Mouse (Mus musculus) stomach, embryonic 15.5 days (tissue): ENCODE results near the gene Gstt4. TPM values are rescaled to one million over a fixed set of nuclear protein-coding genes. Genes with fewer than 3 reads are reported as not detected.

Experiments used
- ATAC-seq: fragments of 200-750 bp; cut with Nextera tagmentation; 2 replicates; pipeline ENCODE4 v1.8.0; 2017; ENCODE audit warnings: low read depth, moderate number of reproducible peaks, moderate TSS enrichment; ENCODE audit not compliant: insufficient read depth, low FRiP score
- H3K27ac ChIP-seq: fragments of 300-500 bp; sonication (generic); 2 replicates; pipeline ENCODE4 v1.5.1; 2015; ENCODE audit warnings: mild to moderate bottlenecking, inconsistent platforms
- H3K27me3 ChIP-seq: fragments of 300-500 bp; sonication (generic); replicated peaks from 2 replicates; pipeline ENCODE4 v1.6.1; 2015; ENCODE audit warnings: inconsistent platforms
- H3K36me3 ChIP-seq: fragments of 300-500 bp; sonication (generic); 2 replicates; pipeline ENCODE4 v1.6.1; 2015; ENCODE audit warnings: inconsistent platforms
- H3K4me1 ChIP-seq: fragments of 300-500 bp; sonication (generic); 2 replicates; pipeline ENCODE4 v1.6.1; 2015; ENCODE audit warnings: inconsistent platforms
- H3K4me2 ChIP-seq: fragments of 300-500 bp; sonication (generic); 2 replicates; pipeline ENCODE4 v1.6.1; 2015; ENCODE audit warnings: mild to moderate bottlenecking, inconsistent platforms
- H3K4me3 ChIP-seq: fragments of 300-500 bp; sonication (generic); replicated peaks from 2 replicates; pipeline ENCODE4 v1.5.1; 2015; ENCODE audit warnings: inconsistent platforms
- H3K9ac ChIP-seq: fragments of 300-500 bp; sonication (generic); 2 replicates; pipeline ENCODE4 v1.6.1; 2015; ENCODE audit warnings: inconsistent platforms
- H3K9me3 ChIP-seq: fragments of 300-500 bp; sonication (generic); 2 replicates; pipeline ENCODE4 v1.6.1; 2016; ENCODE audit warnings: inconsistent platforms
- WGBS: fragments of 180-500 bp; shearing (Covaris S2); methylation state at CpG from one replicate; pipeline ENCODE4 v1.1.7; 2015; 5-methylcytosine and 5-hydroxymethylcytosine counted together
- polyA plus RNA-seq: library from polyadenylated mRNA; unstranded; fragments of >200 nt; fragmentation: Nextera tagmentation; extraction: Ambion mirVana; gene quantifications from 2 replicates; pipeline ENCODE4 v1.2.1, GENCODE M21; 2015

Gstt4 gene
- polyA plus RNA-seq, 1 experiment from 2014 or later = not detected

- Histone ChIP-seq H3K9me3 (no peaks in the 10 kb centered on the region), H3K4me1 (no peaks in the 10 kb centered on the region), H3K36me3 (no peaks in the 10 kb centered on the region), H3K27ac (no peak overlapping the region), H3K4me2 (no peak overlapping the region), H3K9ac (no peak overlapping the region), H3K4me3 (no peak overlapping the region), H3K27me3 (no peaks in the 10 kb centered on the region)
- ATAC-seq = no peak
- 58% methylated on average over 10 of the region's 10 CpGs for WGBS
Measured at GRCm38 (mm10) chr10:75818641-75819040, 3.7 kb downstream of the Gstt4 start.

GRCm38 (mm10) chr10:75804217-75804616, 18.1 kb downstream of the Gstt4 start:
- no peaks in the 10 kb centered on the region for H3K36me3 ChIP-seq
- no peaks in the 10 kb centered on the region for H3K4me1 ChIP-seq
- 62% methylated on average over 2 of the region's 2 CpGs for WGBS
- no peak overlapping the region for H3K27ac ChIP-seq
- no peak overlapping the region for H3K4me2 ChIP-seq
- no peaks in the 10 kb centered on the region for H3K27me3 ChIP-seq
- no peak overlapping the region for H3K4me3 ChIP-seq
- no peaks in the 10 kb centered on the region for H3K9me3 ChIP-seq
- H3K9ac ChIP-seq = no peak overlapping the region
- no peak for ATAC-seq

GRCm38 (mm10) chr10:75798176-75798696, 24.1 kb downstream of the Gstt4 start, which contains the start of gene Gstt1:
TSS of gene Gstt1 (minus strand) at chr10:75798584.
- ATAC-seq = peak; percentile 27; the same call in 1 of the 2 replicates
- Histone ChIP-seq H3K27ac (no peak within 1 kb of the TSS), H3K4me1 (peaks cover 10% of the 10 kb centered on the region; the same call in 1 of the 2 replicates), H3K4me3 (peak within 1 kb of the TSS; percentile 46), H3K4me2 (peak within 1 kb of the TSS; percentile 86), H3K27me3 (no peaks in the 10 kb centered on the region), H3K9ac (0 out of 2 replicates have a peak within 1 kb of the TSS, but pooled peaks have one; percentile 21), H3K9me3 (no peaks in the 10 kb centered on the region), H3K36me3 (no peaks in the 10 kb centered on the region)
- 2% methylated on average over 18 of the region's 18 CpGs for WGBS

GRCm38 (mm10) chr10:75797619-75798175, 24.6 kb downstream of the Gstt4 start:
- no peaks in the 10 kb centered on the region for H3K9me3 ChIP-seq
- WGBS = 1% methylated on average over 12 of the region's 12 CpGs

DNA sequence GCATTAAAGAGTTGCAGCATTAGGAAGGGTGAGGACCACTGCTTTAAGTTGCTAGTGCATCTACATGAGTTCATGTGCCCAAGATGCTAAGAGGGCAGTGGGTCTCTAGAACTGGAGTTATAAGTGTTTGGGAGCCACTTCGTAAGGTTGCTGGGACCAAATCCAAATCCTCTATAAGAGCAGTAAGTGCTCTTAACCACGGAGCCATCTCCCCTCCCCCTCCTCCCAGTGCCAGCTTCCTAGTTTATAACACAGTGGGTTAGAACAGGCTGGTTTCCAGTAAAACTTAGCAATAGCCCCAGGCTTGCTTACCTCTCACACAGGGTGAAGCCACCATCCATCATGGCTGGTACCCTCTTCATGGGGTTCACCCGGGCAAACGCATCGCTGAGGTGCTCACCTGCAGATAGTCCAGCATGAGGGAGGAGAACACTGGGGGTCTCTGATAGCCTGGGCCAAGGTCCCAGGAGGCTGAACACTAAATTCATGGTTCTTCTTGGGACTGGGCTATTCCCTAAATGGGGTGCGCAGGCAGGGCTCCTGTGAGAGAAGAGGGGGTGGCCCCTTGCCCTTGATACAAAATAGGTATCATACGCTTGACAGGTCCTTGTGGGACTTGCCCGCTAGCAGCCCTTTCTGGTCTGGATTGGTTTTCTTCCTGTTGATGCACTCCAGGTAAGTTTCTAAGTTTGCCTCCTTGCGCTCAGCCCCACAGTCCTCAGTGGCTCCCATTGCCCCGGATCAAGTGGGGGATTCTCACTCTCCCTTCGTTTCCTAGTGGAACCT, 25.4 kb downstream of the Gstt4 start:
- ATAC-seq = peak; percentile 20; the same call in 1 of the 2 replicates
- 48% methylated on average over 11 of the region's 11 CpGs for WGBS
- H3K9ac ChIP-seq = no peak overlapping the region

More at GRCm38 (mm10) chr10:75797619-75798175, 24.6 kb downstream of the Gstt4 start:
- Histone ChIP-seq H3K36me3 (no peaks in the 10 kb centered on the region), H3K9ac (0 out of 2 replicates have a peak overlapping the region, but pooled peaks have one; percentile 21), H3K4me3 (peak overlapping the region; percentile 46), H3K27ac (no peak overlapping the region), H3K27me3 (no peaks in the 10 kb centered on the region), H3K4me1 (peaks cover 10% of the 10 kb centered on the region; the same call in 1 of the 2 replicates), H3K4me2 (peak overlapping the region; percentile 86)
- peak; percentile 41; the same call in 1 of the 2 replicates for ATAC-seq

GRCm38 (mm10) chr10:75794880-75795279, 27.5 kb downstream of the Gstt4 start:
- Histone ChIP-seq H3K4me1 (peaks cover 13% of the 10 kb centered on the region; the same call in 1 of the 2 replicates), H3K4me2 (no peak overlapping the region), H3K9me3 (no peaks in the 10 kb centered on the region), H3K36me3 (no peaks in the 10 kb centered on the region), H3K9ac (no peak overlapping the region), H3K27me3 (no peaks in the 10 kb centered on the region), H3K27ac (peak overlapping the region; percentile 4; the same call in 1 of the 2 replicates), H3K4me3 (no peak overlapping the region)
- WGBS = 27% methylated on average over 3 of the region's 3 CpGs
- no peak for ATAC-seq

More for the DNA sequence above, 25.4 kb downstream of the Gstt4 start:
- Histone ChIP-seq H3K4me2 (peak overlapping the region; percentile 86), H3K4me3 (peak overlapping the region; percentile 46), H3K4me1 (peaks cover 10% of the 10 kb centered on the region; the same call in 1 of the 2 replicates), H3K27ac (no peak overlapping the region), H3K9me3 (no peaks in the 10 kb centered on the region), H3K27me3 (no peaks in the 10 kb centered on the region), H3K36me3 (no peaks in the 10 kb centered on the region)

DNA sequence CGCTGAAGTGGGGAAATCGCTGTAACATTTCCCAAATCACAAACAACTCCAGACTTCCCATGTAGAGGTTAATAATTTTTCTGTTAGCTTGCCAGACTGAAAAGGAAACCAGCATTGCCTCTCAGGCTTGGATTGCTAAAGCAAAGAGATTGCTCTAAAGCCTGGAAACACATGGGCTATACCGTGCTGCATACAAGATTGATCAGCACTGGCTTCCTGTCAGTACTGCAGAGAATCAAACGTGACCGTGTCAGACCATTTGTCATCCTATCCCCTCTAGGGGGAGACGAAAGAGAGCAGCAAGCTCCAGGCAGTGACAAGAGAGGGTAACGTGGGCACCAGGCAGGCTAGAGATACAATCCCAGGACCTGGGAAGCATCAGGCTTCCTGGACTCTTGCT, 31.6 kb downstream of the Gstt4 start:
- no peak overlapping the region for H3K4me2 ChIP-seq
- no peak for ATAC-seq
- H3K4me1 ChIP-seq = peaks cover 7% of the 10 kb centered on the region; the same call in 1 of the 2 replicates
- 0 out of 2 replicates have a peak overlapping the region, but pooled peaks have one; percentile 31 for H3K27ac ChIP-seq
- no peak overlapping the region for H3K4me3 ChIP-seq
- no peaks in the 10 kb centered on the region for H3K27me3 ChIP-seq
- H3K9ac ChIP-seq = no peak overlapping the region
- H3K9me3 ChIP-seq = no peaks in the 10 kb centered on the region
- H3K36me3 ChIP-seq = no peaks in the 10 kb centered on the region
- 12% methylated on average over 7 of the region's 7 CpGs for whole genome bisulfite sequencing

DNA sequence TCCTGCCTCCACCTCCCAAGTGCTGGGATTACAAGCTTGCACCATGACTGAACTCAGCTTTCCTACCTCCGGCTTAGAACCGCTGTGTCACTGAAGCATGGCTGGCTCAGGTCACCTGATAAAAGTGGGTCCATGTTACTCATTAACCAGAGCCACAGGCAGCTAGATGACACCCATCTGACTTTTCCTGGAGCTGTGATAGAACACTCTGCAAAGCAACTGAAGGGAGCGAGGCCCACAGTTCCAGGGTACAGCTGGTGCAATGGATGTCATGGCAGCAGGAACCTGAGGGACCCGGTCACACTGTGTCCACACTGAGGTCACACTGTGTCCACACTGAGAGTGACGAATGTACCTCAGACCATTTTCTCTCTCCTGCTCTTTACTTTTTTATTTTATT, 32.5 kb downstream of the Gstt4 start:
- peaks cover 7% of the 10 kb centered on the region; the same call in 1 of the 2 replicates for H3K4me1 ChIP-seq
- WGBS = 65% methylated on average over 5 of the region's 5 CpGs
- H3K4me2 ChIP-seq = no peak overlapping the region
- H3K9ac ChIP-seq = no peak overlapping the region
- H3K36me3 ChIP-seq = no peaks in the 10 kb centered on the region
- no peaks in the 10 kb centered on the region for H3K27me3 ChIP-seq
- no peaks in the 10 kb centered on the region for H3K9me3 ChIP-seq
- ATAC-seq = peak; percentile 83
- no peak overlapping the region for H3K4me3 ChIP-seq
- no peak overlapping the region for H3K27ac ChIP-seq

GRCm38 (mm10) chr10:75789081-75789735, 33.1 kb downstream of the Gstt4 start:
- no peaks in the 10 kb centered on the region for H3K27me3 ChIP-seq
- no peak overlapping the region for H3K4me3 ChIP-seq
- WGBS = 77% methylated on average over 6 of the region's 6 CpGs
- no peak overlapping the region for H3K4me2 ChIP-seq
- no peaks in the 10 kb centered on the region for H3K9me3 ChIP-seq
- no peak overlapping the region for H3K27ac ChIP-seq
- no peaks in the 10 kb centered on the region for H3K36me3 ChIP-seq
- H3K4me1 ChIP-seq = 0 out of 2 replicates have a peak, but pooled peaks cover 3% of the 10 kb centered on the region
- ATAC-seq = no peak
- no peak overlapping the region for H3K9ac ChIP-seq

DNA sequence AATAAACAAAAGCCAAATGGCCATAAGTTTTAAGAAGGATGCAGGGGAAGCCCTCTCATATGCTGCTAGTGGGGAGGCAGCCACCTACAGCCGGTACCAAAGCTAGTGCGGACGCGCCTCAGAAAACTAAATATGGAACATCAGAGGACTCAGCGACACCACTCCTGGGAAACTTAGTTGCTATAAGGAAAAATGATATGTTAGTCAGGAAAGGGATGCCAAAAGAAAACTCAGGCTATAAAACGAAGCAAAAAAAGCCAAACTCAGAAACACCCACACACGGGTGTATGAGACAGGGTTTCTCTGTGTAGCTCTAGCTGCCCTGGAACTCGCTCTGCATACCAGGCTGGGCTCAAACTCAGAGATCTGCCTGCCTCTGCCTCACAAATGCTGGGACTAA, 34.1 kb downstream of the Gstt4 start:
- no peak overlapping the region for H3K9ac ChIP-seq
- no peaks in the 10 kb centered on the region for H3K27me3 ChIP-seq
- ATAC-seq = no peak
- H3K4me3 ChIP-seq = no peak overlapping the region
- no peak overlapping the region for H3K27ac ChIP-seq
- no peak overlapping the region for H3K4me2 ChIP-seq
- no peaks in the 10 kb centered on the region for H3K9me3 ChIP-seq
- no peaks in the 10 kb centered on the region for H3K36me3 ChIP-seq
- H3K4me1 ChIP-seq = 0 out of 2 replicates have a peak, but pooled peaks cover 3% of the 10 kb centered on the region
- 92% methylated on average over 8 of the region's 8 CpGs for WGBS

GRCm38 (mm10) chr10:75785442-75785841, 36.9 kb downstream of the Gstt4 start:
- 67% methylated on average over 1 of the region's 1 CpGs for WGBS
- H3K36me3 ChIP-seq = no peaks in the 10 kb centered on the region
- H3K27me3 ChIP-seq = no peaks in the 10 kb centered on the region
- no peak overlapping the region for H3K4me2 ChIP-seq
- H3K27ac ChIP-seq = no peak overlapping the region
- H3K4me3 ChIP-seq = no peak overlapping the region
- ATAC-seq = no peak
- 0 out of 2 replicates have a peak, but pooled peaks cover 6% of the 10 kb centered on the region for H3K4me1 ChIP-seq
- H3K9ac ChIP-seq = no peak overlapping the region
- no peaks in the 10 kb centered on the region for H3K9me3 ChIP-seq
